Mouse (Mus musculus): ENCODE results near the gene Phkg1. TPM values are rescaled to one million over a fixed set of nuclear protein-coding genes. Genes with fewer than 3 reads are reported as not detected.
"Not testable (repeated sequence)": the region's sequence is repeated elsewhere in the genome, so short reads cannot be mapped to it uniquely, and the experiment has no call there.

Gene Phkg1
- polyA plus RNA-seq, 1 experiment from 2014 or later: 0.40 TPM

- Histone ChIP-seq H3K4me1 (no peaks in the 10 kb centered on the region), H3K4me3 (no peak overlapping the region), H3K27me3 (replicated peaks) (no peaks in the 10 kb centered on the region), H3K9ac (no peak overlapping the region), H3K9me3 (no peaks in the 10 kb centered on the region), H3K36me3 (replicated peaks) (no peaks in the 10 kb centered on the region), H3K27ac (no peak overlapping the region), H3K4me2 (no peak overlapping the region)
- ATAC-seq (replicated peaks): no peak
- 92% methylated on average over 4 of the region's 4 CpGs for WGBS
Measured at GRCm38 (mm10) chr5:129921972-129922371, 23.6 kb upstream of the Phkg1 start.

DNA sequence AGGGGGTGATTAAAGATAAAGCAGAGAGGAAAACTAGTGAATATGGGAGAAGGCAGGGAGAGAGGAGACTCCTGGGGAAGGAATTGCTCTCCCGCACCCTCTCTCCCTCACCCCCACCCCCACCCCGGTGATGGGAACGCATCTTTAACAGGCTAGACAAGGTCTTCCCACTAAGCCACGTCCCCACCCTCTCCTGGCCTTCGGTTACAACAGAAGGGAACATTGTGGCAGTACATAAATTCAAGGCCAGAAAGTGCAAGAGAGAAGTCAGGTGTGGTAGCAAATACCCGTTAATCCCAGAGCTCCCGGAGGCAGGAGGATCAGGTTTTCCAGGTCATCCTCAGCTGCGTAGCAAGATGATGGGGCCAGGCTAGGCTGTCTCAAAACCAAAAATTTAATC is 21.0 kb upstream of the Phkg1 start:
- Histone ChIP-seq H3K4me1 (no peaks in the 10 kb centered on the region), H3K36me3 (replicated peaks) (no peaks in the 10 kb centered on the region), H3K27ac (no peak overlapping the region), H3K27me3 (replicated peaks) (no peaks in the 10 kb centered on the region), H3K9ac (no peak overlapping the region), H3K9me3 (no peaks in the 10 kb centered on the region), H3K4me2 (no peak overlapping the region), H3K4me3 (no peak overlapping the region)
- whole genome bisulfite sequencing: 69% methylated on average over 8 of the region's 8 CpGs
- no peak for ATAC-seq (replicated peaks)

DNA sequence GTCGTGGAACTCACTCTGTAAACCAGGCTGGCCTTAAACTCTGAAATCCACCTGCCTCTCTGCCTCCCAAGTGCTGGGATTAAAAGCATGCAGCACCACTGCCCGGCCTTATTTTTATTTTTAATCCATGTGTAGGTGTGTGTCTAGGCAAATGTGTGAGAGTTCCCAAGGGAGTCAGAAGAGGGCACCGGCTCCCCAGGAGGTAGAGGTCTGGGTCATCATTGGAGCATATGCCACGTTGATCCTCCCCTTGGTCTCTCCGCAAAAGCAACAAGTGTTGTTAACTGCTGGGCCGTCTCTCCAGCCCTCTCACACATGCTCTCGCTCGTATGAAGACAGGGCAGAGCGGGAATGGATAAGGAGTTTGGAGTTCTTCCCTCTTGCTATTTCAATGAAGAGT is 20.4 kb upstream of the Phkg1 start:
- H3K9me3 ChIP-seq: no peaks in the 10 kb centered on the region
- no peak overlapping the region for H3K4me3 ChIP-seq
- H3K4me2 ChIP-seq: no peak overlapping the region
- H3K36me3 ChIP-seq (replicated peaks): no peaks in the 10 kb centered on the region
- no peak overlapping the region for H3K27ac ChIP-seq
- H3K27me3 ChIP-seq (replicated peaks): no peaks in the 10 kb centered on the region
- no peak overlapping the region for H3K9ac ChIP-seq
- H3K4me1 ChIP-seq: no peaks in the 10 kb centered on the region
- WGBS: 81% methylated on average over 9 of the region's 9 CpGs
- ATAC-seq (replicated peaks): no peak

DNA sequence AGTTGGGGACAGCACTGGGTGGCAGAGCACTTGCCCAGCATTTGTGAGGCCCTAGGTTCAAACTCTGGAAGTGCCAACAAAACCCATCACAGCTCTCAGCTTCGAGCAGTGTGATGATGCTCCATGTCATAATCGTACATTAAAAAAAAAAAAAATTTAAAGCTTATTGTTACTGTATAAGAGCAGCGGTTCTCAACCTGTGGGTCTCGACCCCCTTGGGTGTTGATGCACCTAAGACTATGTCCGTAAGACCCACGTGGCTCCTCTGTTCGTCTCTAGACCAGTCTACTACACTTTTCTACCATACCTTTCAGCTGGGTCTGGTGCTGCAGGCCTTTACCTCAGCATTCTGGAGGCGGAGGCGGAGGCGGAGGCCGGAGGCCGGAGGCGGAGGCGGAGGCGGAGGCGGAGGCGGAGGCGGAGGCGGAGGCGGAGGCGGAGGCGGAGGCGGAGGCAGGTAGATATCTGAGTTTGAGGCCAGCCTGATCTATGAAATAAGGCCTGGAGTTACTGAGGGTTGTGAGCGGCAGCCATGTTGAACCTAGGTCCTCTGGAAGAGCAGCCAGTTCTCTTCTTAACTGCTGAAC is 19.8 kb upstream of the Phkg1 start:
- H3K4me2 ChIP-seq: no peak overlapping the region
- ATAC-seq (replicated peaks): no peak
- no peak overlapping the region for H3K4me3 ChIP-seq
- no peak overlapping the region for H3K9ac ChIP-seq
- 93% methylated on average over 24 of the region's 24 CpGs for whole genome bisulfite sequencing
- H3K4me1 ChIP-seq: no peaks in the 10 kb centered on the region
- no peak overlapping the region for H3K27ac ChIP-seq
- no peaks in the 10 kb centered on the region for H3K36me3 ChIP-seq (replicated peaks)
- no peaks in the 10 kb centered on the region for H3K9me3 ChIP-seq
- H3K27me3 ChIP-seq (replicated peaks): no peaks in the 10 kb centered on the region

GRCm38 (mm10) chr5:129915491-129915890 is 17.1 kb upstream of the Phkg1 start:
- not testable (repeated sequence) for H3K27ac ChIP-seq; H3K4me1 ChIP-seq; H3K36me3 ChIP-seq (replicated peaks); ATAC-seq (replicated peaks); H3K4me3 ChIP-seq; H3K4me2 ChIP-seq; H3K9me3 ChIP-seq; H3K27me3 ChIP-seq (replicated peaks); H3K9ac ChIP-seq
- 87% methylated on average over 11 of the region's 11 CpGs for WGBS

GRCm38 (mm10) chr5:129914024-129914423 is 15.7 kb upstream of the Phkg1 start:
- 24% methylated on average over 2 of the region's 2 CpGs for WGBS
- no peak overlapping the region for H3K27ac ChIP-seq
- peaks cover 5% of the 10 kb centered on the region for H3K4me1 ChIP-seq
- H3K4me3 ChIP-seq: no peak overlapping the region
- H3K9me3 ChIP-seq: no peaks in the 10 kb centered on the region
- no peak overlapping the region for H3K9ac ChIP-seq
- ATAC-seq (replicated peaks): no peak
- H3K36me3 ChIP-seq (replicated peaks): no peaks in the 10 kb centered on the region
- H3K4me2 ChIP-seq: no peak overlapping the region
- no peaks in the 10 kb centered on the region for H3K27me3 ChIP-seq (replicated peaks)

DNA sequence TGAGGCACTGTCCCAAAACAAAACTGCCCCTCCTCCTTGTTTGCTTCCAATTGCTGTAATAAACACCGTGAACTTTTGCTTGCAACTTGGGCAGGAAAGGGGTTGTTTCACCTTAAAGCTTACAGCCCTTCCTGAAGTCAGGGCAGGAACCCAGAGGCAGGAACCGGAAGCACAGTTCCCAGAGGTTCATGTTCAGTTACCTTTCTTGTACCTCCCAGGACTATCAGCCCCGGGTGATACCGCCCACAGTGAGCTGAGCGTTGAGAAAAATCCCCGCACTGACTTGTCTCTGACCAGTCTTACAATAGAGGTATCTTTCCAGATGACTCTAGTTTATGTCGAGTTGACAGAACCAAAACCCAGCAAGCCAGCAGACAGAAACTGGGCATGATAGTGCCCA is 11.2 kb upstream of the Phkg1 start:
- H3K9ac ChIP-seq: no peak overlapping the region
- no peak overlapping the region for H3K4me3 ChIP-seq
- WGBS: 85% methylated on average over 7 of the region's 7 CpGs
- H3K4me2 ChIP-seq: peak overlapping the region; percentile 72; the same call in 1 of the 2 replicates
- H3K36me3 ChIP-seq (replicated peaks): no peaks in the 10 kb centered on the region
- H3K27ac ChIP-seq: no peak overlapping the region
- H3K27me3 ChIP-seq (replicated peaks): no peaks in the 10 kb centered on the region
- ATAC-seq (replicated peaks): no peak
- peaks cover 13% of the 10 kb centered on the region for H3K4me1 ChIP-seq
- H3K9me3 ChIP-seq: no peaks in the 10 kb centered on the region

DNA sequence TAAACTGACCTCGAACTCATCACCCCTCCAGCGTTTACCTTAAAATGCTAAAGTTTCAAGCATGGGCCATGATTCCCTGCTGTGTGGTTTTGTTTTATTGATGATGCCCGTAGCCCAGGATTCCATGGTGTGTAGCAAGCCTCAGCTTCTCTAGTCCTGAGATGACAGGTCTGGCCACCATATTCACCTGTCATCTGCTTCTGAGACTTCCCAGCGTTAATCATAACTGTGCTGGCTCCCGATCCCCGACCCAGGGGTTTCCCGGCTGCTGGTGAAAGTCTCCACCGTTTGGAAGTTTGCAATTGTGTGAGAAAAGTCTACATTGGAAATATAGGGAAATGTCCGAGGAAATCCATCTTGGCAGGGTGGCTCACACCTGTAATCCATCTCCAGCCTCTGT is 10.8 kb upstream of the Phkg1 start:
- peak overlapping the region; percentile 82 for H3K9ac ChIP-seq
- 73% methylated on average over 9 of the region's 9 CpGs for WGBS
- H3K4me1 ChIP-seq: peaks cover 13% of the 10 kb centered on the region
- H3K4me2 ChIP-seq: peak overlapping the region; percentile 72
- H3K9me3 ChIP-seq: no peaks in the 10 kb centered on the region
- no peaks in the 10 kb centered on the region for H3K27me3 ChIP-seq (replicated peaks)
- no peak for ATAC-seq (replicated peaks)
- peak overlapping the region; percentile 97 for H3K27ac ChIP-seq
- no peaks in the 10 kb centered on the region for H3K36me3 ChIP-seq (replicated peaks)
- peak overlapping the region; percentile 67 for H3K4me3 ChIP-seq

- no peaks in the 10 kb centered on the region for H3K36me3 ChIP-seq (replicated peaks)
- H3K9ac ChIP-seq: peak within 1 kb of the TSS; percentile 82
- peak within 1 kb of the TSS; percentile 72 for H3K4me2 ChIP-seq
- under 1% methylated on average over 63 of the region's 63 CpGs for WGBS
- peak within 1 kb of the TSS; percentile 67 for H3K4me3 ChIP-seq
- peak within 1 kb of the TSS; percentile 97 for H3K27ac ChIP-seq
- no peaks in the 10 kb centered on the region for H3K9me3 ChIP-seq
- H3K27me3 ChIP-seq (replicated peaks): no peaks in the 10 kb centered on the region
- peak; percentile 97 for ATAC-seq (replicated peaks)
- peaks cover 13% of the 10 kb centered on the region for H3K4me1 ChIP-seq
Measured at GRCm38 (mm10) chr5:129908242-129908965, 10.1 kb upstream of the Phkg1 start, which contains the start of gene Nupr1l. Gene Nupr1l, plus strand, starts transcription at chr5:129908540.

- no peaks in the 10 kb centered on the region for H3K9me3 ChIP-seq
- H3K27me3 ChIP-seq (replicated peaks): no peaks in the 10 kb centered on the region
- ATAC-seq (replicated peaks): no peak
- peak overlapping the region; percentile 72 for H3K4me2 ChIP-seq
- H3K27ac ChIP-seq: peak overlapping the region; percentile 97
- peaks cover 13% of the 10 kb centered on the region for H3K4me1 ChIP-seq
- H3K9ac ChIP-seq: peak overlapping the region; percentile 45; the same call in 1 of the 2 replicates
- H3K4me3 ChIP-seq: peak overlapping the region; percentile 67
- WGBS: 9% methylated on average over 4 of the region's 4 CpGs
- H3K36me3 ChIP-seq (replicated peaks): 0 out of 2 replicates have a peak, but pooled peaks cover 4% of the 10 kb centered on the region
Measured at GRCm38 (mm10) chr5:129907775-129908174, 9.4 kb upstream of the Phkg1 start.

DNA sequence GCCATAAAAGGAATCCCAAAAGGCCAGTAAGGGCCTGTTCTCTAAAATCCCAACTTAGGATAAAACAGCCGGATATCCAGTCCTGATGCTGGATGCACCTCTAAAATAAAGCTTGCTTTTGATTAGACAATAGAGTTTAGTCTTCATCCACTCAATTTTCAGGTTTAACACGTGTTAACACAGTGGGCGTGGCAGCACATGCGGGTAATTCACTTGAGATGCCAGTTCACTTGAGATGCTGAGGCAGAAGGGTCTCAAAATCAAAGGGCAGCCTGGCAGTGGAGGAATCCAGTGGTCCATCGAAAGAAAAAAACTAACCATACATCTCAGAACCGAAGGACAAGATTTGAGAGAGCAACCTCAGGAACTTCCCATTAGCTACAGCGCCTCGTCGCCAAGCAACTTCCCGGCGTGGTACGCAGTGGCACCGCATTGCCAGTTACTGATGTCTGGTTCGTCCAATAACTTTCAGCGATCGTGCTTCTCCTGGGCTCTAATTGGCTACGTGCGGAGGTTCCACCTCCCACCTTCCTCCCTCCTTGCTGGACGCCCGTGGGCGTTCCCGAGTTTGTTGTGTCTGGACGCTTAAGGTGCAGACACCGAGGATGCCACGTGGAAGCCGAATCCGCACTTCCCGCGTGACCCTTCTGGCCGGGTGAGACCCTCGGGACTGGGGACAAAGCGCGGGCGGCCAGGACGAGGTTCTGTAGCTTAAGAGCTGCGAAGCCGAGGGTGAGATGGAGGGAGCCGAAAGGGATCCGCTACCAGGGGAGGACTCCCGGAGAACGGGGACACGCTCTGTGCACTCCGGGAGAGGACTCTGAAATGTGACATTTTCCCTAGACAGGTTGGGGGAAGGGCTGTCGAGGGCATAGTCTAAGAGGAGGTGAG is 2.9 kb downstream of the Phkg1 start, which contains the start of gene Zbed5:
TSS of gene Zbed5 (plus strand) at position 526 of the 891 bp plus-strand sequence.
- Histone ChIP-seq H3K4me2 (peak within 1 kb of the TSS; percentile 84), H3K9me3 (no peaks in the 10 kb centered on the region), H3K27ac (peak within 1 kb of the TSS; percentile 69), H3K9ac (peak within 1 kb of the TSS; percentile 63), H3K27me3 (replicated peaks) (no peaks in the 10 kb centered on the region), H3K4me1 (peaks cover 12% of the 10 kb centered on the region), H3K36me3 (replicated peaks) (no peaks in the 10 kb centered on the region), H3K4me3 (peak within 1 kb of the TSS; percentile 88)
- WGBS: 2% methylated on average over 44 of the region's 44 CpGs
- ATAC-seq (replicated peaks): peak; percentile 99

DNA sequence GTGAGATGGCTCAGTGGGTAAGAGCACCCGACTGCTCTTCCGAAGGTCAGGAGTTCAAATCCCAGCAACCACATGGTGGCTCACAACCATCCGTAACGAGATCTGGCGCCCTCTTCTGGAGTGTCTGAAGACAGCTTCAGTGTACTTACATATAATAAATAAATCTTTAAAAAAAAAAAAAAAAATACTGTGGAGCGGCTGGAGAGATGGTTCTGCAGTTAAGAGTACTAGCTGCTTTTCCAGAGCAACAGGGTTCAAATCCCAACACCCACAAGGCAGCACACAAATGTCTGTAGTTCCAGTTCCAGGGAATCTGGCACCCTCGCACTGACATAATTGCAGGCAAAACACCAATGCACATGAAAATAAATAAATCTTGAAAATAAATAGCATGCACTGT is 8.0 kb downstream of the Phkg1 start:
- H3K36me3 ChIP-seq (replicated peaks); H3K27me3 ChIP-seq (replicated peaks); H3K9me3 ChIP-seq; H3K4me2 ChIP-seq; H3K9ac ChIP-seq; ATAC-seq (replicated peaks); H3K4me3 ChIP-seq; H3K27ac ChIP-seq: not testable (repeated sequence)
- peaks cover 18% of the 10 kb centered on the region for H3K4me1 ChIP-seq
- 69% methylated on average over 7 of the region's 7 CpGs for WGBS
